Mouse (Mus musculus) G1E-ER4 (cell line): Measurements from ENCODE around the gene Gm340. TPM values are rescaled to one million over a fixed set of nuclear protein-coding genes. Genes with fewer than 3 reads are reported as not detected.

Source experiments
- GATA1 ChIP-seq: IDR thresholded peaks from one replicate; pipeline ENCODE4 v1.8.0; 2012; ENCODE audit warnings: low read length, inconsistent platforms
- polyA plus RNA-seq: library from polyadenylated mRNA; stranded (reverse); fragments of >175 nt; gene quantifications from 2 replicates; pipeline ENCODE4 v1.2.3, GENCODE M21; 2012

The Gm340 gene
- polyA plus RNA-seq, 1 experiment = 0.79 TPM

- TF ChIP-seq GATA1 = no peak
Observed at GRCm38 (mm10) chr19:41597170-41597894, 15.2 kb downstream of the Gm340 start.

DNA sequence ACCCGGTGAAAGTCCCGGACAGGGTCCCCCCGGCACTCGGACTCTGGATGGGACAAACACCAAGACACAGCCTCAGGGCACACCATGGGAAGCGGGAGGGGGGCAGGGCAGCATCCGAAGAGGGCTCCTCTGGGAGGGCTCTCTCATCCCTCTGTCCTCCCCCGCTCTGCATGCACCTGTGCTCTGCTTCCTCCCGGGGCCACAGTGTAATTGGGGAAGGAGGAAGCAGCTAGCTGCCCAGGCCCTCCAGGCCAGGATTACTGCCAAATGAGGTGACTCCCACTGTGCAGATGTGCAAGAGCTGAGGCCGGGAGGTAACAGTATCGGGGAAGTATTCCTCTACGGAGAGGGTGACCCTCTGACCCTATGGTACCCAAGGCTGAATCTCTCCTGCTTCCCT is 18.5 kb downstream of the Gm340 start:
- TF ChIP-seq GATA1 = no peak

DNA sequence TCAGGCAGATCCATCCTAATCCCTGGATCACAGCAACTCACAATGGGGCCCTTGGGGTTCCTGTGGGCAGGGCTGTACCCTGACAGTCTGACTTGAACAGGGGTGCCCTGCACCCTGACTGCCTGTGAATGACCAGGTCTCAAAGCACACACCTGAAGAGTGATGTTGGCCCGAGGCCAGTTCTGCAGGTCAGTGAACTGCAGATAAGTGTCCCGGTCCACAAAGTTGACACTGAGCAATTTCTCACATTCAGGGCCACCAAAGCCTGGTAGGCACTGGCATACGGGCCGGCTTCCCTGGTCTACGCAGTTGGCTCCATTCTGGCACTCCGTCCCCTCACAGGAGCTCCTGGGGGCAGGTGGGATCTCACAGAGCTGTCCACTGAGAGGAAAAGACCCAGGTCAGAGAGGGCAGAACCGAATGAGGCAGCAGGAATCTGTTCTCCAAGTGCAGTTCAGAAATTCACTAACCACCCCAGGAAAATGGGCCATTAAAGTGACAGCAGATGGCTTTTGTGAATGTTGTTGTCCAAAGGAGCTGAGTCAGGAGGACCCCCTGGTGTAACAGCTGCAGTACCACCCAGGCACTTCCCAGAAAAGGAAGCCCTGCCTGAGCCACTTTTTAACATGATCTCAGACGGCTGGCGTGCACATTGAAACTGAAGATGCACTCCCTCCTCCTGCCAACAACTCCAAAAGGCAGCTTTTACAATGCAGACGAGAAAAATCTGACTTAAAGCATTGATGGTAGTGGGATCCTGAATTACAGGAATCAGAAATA is 24.2 kb downstream of the Gm340 start:
- TF ChIP-seq GATA1 = no peak

DNA sequence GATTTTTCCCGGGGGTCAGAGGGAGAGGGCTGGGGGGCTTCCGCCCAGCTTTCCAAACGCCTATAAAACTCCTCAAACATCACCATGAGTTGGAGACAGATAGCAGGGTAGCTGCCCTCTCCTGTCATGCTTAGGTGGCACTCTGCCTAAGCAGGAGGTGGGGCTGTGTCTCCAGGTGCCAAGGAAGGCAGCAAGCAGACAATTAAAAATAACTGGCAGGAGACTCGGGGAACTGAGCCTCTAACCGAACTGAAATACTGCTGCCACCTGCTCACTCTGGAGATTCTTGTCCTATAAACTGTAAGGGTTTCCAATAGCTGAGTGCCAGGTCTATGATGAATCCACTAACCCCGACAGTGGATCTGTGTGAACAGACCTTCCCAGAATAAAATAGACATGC is 29.5 kb downstream of the Gm340 start:
- no peak for TF ChIP-seq GATA1

DNA sequence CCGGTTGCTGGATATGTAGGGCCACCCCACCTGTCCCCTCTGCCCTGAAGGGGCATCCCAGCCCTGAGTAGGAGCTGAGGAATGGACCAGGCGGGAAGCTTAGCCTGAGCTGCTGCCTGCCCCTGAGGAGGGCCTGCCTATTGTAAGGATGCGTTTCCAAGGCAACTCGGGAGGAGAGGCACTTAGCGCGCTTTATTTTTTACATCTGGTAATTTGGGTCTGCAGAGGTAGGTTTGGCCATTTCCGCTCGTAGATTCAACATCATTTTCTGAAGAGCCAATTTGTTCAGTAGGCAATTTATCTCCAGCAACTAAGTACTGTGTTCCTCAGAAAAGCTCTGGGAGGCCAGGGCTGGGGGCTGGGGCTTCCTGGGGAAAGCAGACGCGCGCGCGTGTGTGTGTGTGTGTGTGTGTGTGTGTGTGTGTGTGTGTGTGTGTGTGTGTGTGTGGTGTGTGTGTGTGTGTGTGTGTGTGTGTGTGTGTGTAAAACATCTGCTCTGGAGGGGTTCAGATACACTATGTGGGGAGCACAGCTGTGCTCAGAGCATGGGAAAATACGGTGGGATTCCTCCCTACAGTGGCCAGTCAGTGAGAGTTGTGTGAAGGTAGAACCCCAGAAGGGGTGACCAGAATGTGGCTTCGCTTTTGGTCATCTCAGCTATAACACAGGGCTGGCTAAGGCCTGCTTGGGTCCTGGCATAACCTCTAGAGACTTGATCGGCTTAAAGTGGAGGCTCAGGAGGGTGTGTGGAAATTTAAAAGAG is 31.3 kb downstream of the Gm340 start:
- no peak for TF ChIP-seq GATA1

GRCm38 (mm10) chr19:41615606-41616224 is 33.5 kb downstream of the Gm340 start:
- TF ChIP-seq GATA1 = no peak

DNA sequence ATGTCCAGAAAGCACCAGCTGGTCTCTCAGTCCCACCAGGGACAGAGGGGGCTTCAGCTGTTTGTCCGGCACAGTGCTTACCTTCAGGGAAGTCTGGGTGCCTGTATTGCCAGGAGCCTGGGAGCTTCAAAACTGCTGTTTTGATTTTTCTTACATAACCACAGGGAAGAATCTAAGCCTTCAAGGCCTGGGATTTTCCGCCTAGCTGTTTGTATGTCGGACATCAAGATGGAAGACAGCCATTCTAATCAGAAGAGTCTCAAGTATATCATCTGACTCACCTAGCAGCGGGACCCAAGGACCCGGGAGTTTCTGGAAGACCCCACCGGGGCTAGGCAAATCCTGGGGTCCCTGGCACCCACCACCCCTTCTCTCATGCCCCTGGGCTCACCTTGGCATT is 34.1 kb downstream of the Gm340 start:
- no peak for TF ChIP-seq GATA1

DNA sequence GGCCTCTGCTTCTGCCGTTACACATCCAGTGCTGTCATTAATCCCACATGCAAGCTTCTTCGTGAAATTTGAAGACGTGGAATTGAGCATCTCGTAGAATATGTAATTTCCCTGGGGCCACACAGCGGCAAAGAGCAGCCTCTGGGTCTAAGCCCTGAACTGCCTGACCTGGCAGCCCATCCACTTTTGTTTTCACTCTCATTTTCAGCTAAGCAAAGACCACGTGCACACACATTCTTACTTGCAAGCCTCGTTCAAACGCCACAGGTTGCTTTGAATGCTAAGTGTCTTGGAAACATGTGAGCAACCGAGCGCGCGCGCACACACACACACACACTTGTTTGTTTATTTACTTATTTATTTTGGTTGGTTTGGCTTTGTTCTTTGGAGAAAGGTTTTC is 34.9 kb downstream of the Gm340 start:
- TF ChIP-seq GATA1 = no peak

GRCm38 (mm10) chr19:41618153-41618657 is 36.0 kb downstream of the Gm340 start:
- TF ChIP-seq GATA1 = no peak

GRCm38 (mm10) chr19:41618771-41619385 is 36.7 kb downstream of the Gm340 start:
- TF ChIP-seq GATA1 = no peak

GRCm38 (mm10) chr19:41620366-41621092 is 38.4 kb downstream of the Gm340 start:
- no peak for TF ChIP-seq GATA1

- TF ChIP-seq GATA1 = no peak
Observed at GRCm38 (mm10) chr19:41628970-41629369, 46.8 kb downstream of the Gm340 start.

GRCm38 (mm10) chr19:41629532-41629931 is 47.4 kb downstream of the Gm340 start:
- TF ChIP-seq GATA1 = no peak

GRCm38 (mm10) chr19:41634099-41634498 is 51.9 kb downstream of the Gm340 start:
- no peak for TF ChIP-seq GATA1
